Mouse (Mus musculus): ENCODE measurements around the gene Lnpep. TPM values are rescaled to one million over a fixed set of nuclear protein-coding genes. Genes with fewer than 3 reads are reported as not detected.

Lnpep gene
- total and polyA plus RNA-seq, 2 experiments from 2014 or later: 10.3 to 53.0 TPM

DNA sequence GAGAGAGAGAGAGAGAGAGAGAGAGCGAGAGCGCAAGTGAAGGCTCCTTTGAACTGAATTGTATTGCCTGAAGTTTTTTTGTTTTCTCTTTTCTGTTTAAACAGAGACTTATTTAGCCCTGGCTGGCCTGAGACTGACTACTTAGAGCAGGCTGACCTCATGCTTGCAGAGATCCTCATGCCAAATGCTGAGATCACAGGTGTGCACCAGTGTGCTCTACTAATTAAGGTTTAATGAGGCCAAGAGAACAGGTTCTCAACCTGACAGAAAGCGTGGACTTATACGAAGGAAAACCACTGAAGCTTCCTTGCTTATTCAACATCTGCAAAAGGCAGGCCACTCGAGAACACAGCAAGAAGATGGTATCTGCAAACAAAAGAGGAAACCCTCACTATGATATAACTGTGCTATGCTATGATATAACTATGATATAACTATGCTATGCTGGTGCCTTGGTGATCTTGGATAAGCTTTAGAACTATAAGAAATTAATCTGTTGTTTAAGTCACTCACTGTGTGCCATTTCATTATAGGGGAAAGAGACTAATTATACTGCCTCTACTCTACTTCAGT is 16.3 kb downstream of the Lnpep start:
- no peak overlapping the region for H3K9ac ChIP-seq (replicated peaks; ENCODE audit: low read depth, low read length)
- peak overlapping the region; percentile 78; the same call in 1 of the 2 replicates for H3K27ac ChIP-seq (ENCODE audit: low read depth)
- no peaks in the 10 kb centered on the region for H3K36me3 ChIP-seq (replicated peaks; ENCODE audit: control insufficient read depth, insufficient read depth, low read length)
- H3K27me3 ChIP-seq (ENCODE audit: control insufficient read depth, insufficient read depth, low read length): no peaks in the 10 kb centered on the region
- DNase-seq (ENCODE audit: low spot score) (no peak), ATAC-seq (ENCODE audit: insufficient read depth, low read depth) (no peak)
- WGBS: 79% methylated on average over 5 of the region's 5 CpGs
- TF ChIP-seq EP300 (IDR thresholded peaks at IDR 0.05; ENCODE audit: low read depth): no peak
- no peak for TF ChIP-seq CTCF (IDR thresholded peaks at IDR 0.05; ENCODE audit: low read depth)
- peaks cover 28% of the 10 kb centered on the region for H3K4me1 ChIP-seq (ENCODE audit: control insufficient read depth, insufficient read depth)
- H3K9me3 ChIP-seq (replicated peaks; ENCODE audit: control insufficient read depth, low read length): no peaks in the 10 kb centered on the region
- H3K4me2 ChIP-seq (ENCODE audit: low read depth, low read length): no peak overlapping the region
- H3K4me3 ChIP-seq (ENCODE audit: low read depth, low read length): no peak overlapping the region

DNA sequence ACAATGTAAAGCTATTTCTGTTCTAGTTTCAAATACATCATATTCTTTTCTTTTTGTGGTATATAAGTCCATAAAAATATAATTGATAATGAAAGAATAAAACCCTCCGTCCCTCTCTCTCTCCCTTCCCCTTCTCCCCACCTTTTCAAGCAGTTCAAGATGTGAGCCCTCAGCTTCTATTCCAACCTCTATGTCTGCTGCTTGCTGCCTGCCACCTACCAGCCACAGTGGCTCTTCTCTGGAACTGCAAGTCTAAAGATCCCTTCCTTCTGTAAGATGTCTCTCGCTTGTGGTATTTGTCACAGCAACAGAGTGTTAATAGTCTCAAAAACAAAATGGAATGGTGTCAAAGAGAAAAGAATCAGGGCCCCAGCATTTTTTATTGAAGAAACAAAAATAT is 20.3 kb downstream of the Lnpep start:
- Histone ChIP-seq H3K9me3 (replicated peaks; ENCODE audit: control insufficient read depth, low read length) (no peaks in the 10 kb centered on the region), H3K4me3 (ENCODE audit: low read depth, low read length) (no peak overlapping the region), H3K36me3 (replicated peaks; ENCODE audit: control insufficient read depth, insufficient read depth, low read length) (no peaks in the 10 kb centered on the region), H3K9ac (replicated peaks; ENCODE audit: low read depth, low read length) (no peak overlapping the region), H3K4me1 (ENCODE audit: control insufficient read depth, insufficient read depth) (peaks cover 54% of the 10 kb centered on the region), H3K27me3 (ENCODE audit: control insufficient read depth, insufficient read depth, low read length) (no peaks in the 10 kb centered on the region), H3K27ac (ENCODE audit: low read depth) (no peak overlapping the region), H3K4me2 (ENCODE audit: low read depth, low read length) (no peak overlapping the region)
- DNase-seq (ENCODE audit: low spot score) (no peak), ATAC-seq (ENCODE audit: insufficient read depth, low read depth) (no peak)
- 66% methylated on average over 2 of the region's 2 CpGs for WGBS
- TF ChIP-seq CTCF (IDR thresholded peaks at IDR 0.05; ENCODE audit: low read depth) (no peak), EP300 (IDR thresholded peaks at IDR 0.05; ENCODE audit: low read depth) (no peak)

DNA sequence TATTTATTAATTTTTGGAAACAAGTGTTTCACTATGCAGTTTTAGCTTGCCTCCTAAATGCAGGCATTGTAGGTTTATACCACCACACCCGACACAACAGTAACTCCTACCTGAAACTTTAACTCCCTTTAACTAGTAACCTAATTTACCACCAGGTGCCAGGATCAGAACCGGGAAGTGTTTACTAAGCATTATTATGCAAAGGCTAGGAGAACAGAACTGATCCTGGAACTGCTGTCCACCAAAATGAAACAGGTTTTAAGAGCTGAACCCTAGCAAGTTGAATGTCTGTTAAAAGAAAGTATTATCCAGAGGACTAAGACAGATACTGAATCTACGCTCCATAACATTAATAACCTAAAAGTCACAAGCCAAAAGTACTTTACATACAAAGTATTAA is 21.2 kb downstream of the Lnpep start:
- Histone ChIP-seq H3K27ac (ENCODE audit: low read depth) (0 out of 2 replicates have a peak overlapping the region, but pooled peaks have one; percentile 82), H3K36me3 (replicated peaks; ENCODE audit: control insufficient read depth, insufficient read depth, low read length) (no peaks in the 10 kb centered on the region), H3K27me3 (ENCODE audit: control insufficient read depth, insufficient read depth, low read length) (no peaks in the 10 kb centered on the region), H3K4me1 (ENCODE audit: control insufficient read depth, insufficient read depth) (peaks cover 45% of the 10 kb centered on the region), H3K9me3 (replicated peaks; ENCODE audit: control insufficient read depth, low read length) (no peaks in the 10 kb centered on the region), H3K4me2 (ENCODE audit: low read depth, low read length) (no peak overlapping the region), H3K4me3 (ENCODE audit: low read depth, low read length) (no peak overlapping the region), H3K9ac (replicated peaks; ENCODE audit: low read depth, low read length) (no peak overlapping the region)
- DNase-seq (ENCODE audit: low spot score) (no peak), ATAC-seq (ENCODE audit: insufficient read depth, low read depth) (no peak)
- 84% methylated on average over 3 of the region's 3 CpGs for WGBS
- TF ChIP-seq EP300 (IDR thresholded peaks at IDR 0.05; ENCODE audit: low read depth) (no peak), CTCF (IDR thresholded peaks at IDR 0.05; ENCODE audit: low read depth) (no peak)

DNA sequence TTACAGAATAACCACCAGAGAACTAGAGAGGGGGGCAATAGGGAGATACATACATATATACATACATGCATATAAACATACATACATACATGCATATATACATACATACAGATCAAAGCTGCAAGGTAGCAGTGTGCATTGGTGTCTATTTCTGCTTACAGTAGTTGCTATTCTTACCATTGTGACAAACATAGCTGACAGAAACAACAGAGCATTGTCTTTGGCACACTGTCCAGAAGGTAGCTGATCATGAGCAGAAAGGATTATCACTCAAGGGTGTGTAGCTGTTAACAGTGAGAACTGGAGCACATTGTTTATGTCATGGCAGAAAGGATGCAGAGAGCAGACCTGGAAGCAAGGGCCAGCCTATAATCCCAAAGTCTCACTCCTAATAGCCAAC is 22.1 kb downstream of the Lnpep start:
- H3K4me1 ChIP-seq (ENCODE audit: control insufficient read depth, insufficient read depth): peaks cover 43% of the 10 kb centered on the region
- H3K27ac ChIP-seq (ENCODE audit: low read depth): peak overlapping the region; percentile 82
- no peaks in the 10 kb centered on the region for H3K27me3 ChIP-seq (ENCODE audit: control insufficient read depth, insufficient read depth, low read length)
- TF ChIP-seq CTCF (IDR thresholded peaks at IDR 0.05; ENCODE audit: low read depth): no peak
- H3K4me2 ChIP-seq (ENCODE audit: low read depth, low read length): peak overlapping the region; percentile 41
- H3K4me3 ChIP-seq (ENCODE audit: low read depth, low read length): no peak overlapping the region
- no peaks in the 10 kb centered on the region for H3K36me3 ChIP-seq (replicated peaks; ENCODE audit: control insufficient read depth, insufficient read depth, low read length)
- H3K9me3 ChIP-seq (replicated peaks; ENCODE audit: control insufficient read depth, low read length): no peaks in the 10 kb centered on the region
- no peak overlapping the region for H3K9ac ChIP-seq (replicated peaks; ENCODE audit: low read depth, low read length)
- DNase-seq (ENCODE audit: low spot score) (no peak), ATAC-seq (ENCODE audit: insufficient read depth, low read depth) (peak; percentile 78)

DNA sequence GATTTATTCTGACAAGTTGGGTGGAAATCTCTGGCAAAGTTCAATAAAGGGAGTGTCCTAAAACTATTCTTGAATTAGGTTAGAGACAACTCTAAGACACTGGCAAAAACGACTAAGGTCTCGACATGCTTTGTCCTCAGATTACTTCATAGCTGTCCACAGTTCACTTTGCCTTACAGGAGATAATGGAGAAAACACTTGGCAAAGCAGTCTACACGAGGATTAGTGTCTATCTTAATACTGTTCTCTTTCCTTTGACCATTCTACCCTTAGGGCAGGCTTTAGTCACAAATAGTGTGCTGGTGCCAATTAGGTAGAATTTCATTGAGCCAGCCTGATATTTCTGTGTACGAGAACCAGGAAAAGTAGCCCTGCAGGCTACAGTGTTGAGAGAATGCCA is 22.5 kb downstream of the Lnpep start:
- H3K27ac ChIP-seq (ENCODE audit: low read depth): peak overlapping the region; percentile 82
- TF ChIP-seq EP300 (IDR thresholded peaks at IDR 0.05; ENCODE audit: low read depth) (no peak), CTCF (IDR thresholded peaks at IDR 0.05; ENCODE audit: low read depth) (no peak)
- no peaks in the 10 kb centered on the region for H3K9me3 ChIP-seq (replicated peaks; ENCODE audit: control insufficient read depth, low read length)
- no peak overlapping the region for H3K4me3 ChIP-seq (ENCODE audit: low read depth, low read length)
- no peak for ATAC-seq (ENCODE audit: insufficient read depth, low read depth)
- DNase-seq (ENCODE audit: low spot score): peak; percentile 61
- WGBS: 15% methylated on average over 4 of the region's 4 CpGs
- no peaks in the 10 kb centered on the region for H3K36me3 ChIP-seq (replicated peaks; ENCODE audit: control insufficient read depth, insufficient read depth, low read length)
- no peak overlapping the region for H3K9ac ChIP-seq (replicated peaks; ENCODE audit: low read depth, low read length)
- H3K4me1 ChIP-seq (ENCODE audit: control insufficient read depth, insufficient read depth): peaks cover 43% of the 10 kb centered on the region
- no peaks in the 10 kb centered on the region for H3K27me3 ChIP-seq (ENCODE audit: control insufficient read depth, insufficient read depth, low read length)
- H3K4me2 ChIP-seq (ENCODE audit: low read depth, low read length): peak overlapping the region; percentile 41

DNA sequence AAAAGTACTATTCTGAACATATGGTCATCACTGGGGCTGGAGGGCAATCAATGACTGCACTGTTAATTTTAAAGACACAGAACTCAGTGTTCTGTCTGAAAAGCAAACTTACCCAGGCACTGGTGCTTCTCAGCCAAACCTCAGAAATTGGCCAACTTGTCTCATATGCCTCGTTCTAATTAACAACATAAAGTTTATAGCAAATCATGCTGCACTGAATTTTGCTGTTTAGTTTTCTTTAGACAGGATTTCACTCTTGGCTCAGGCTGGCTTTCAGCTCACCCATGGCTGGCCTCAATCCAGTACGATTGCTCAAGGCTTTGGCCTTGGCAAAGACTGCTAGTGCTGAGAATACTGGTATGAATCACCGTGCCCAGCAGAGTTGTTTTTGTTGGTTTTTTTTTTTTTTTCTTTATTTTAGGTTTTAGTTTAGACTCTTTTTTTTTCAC is 24.0 kb downstream of the Lnpep start:
- ATAC-seq (ENCODE audit: insufficient read depth, low read depth) (peak; percentile 69; the same call in 1 of the 2 replicates), DNase-seq (ENCODE audit: low spot score) (peak; percentile 87)
- H3K27ac ChIP-seq (ENCODE audit: low read depth): peak overlapping the region; percentile 72
- no peaks in the 10 kb centered on the region for H3K36me3 ChIP-seq (replicated peaks; ENCODE audit: control insufficient read depth, insufficient read depth, low read length)
- WGBS: 17% methylated on average over 3 of the region's 3 CpGs
- no peaks in the 10 kb centered on the region for H3K27me3 ChIP-seq (ENCODE audit: control insufficient read depth, insufficient read depth, low read length)
- no peak overlapping the region for H3K4me3 ChIP-seq (ENCODE audit: low read depth, low read length)
- H3K4me1 ChIP-seq (ENCODE audit: control insufficient read depth, insufficient read depth): peaks cover 43% of the 10 kb centered on the region
- H3K4me2 ChIP-seq (ENCODE audit: low read depth, low read length): peak overlapping the region; percentile 22; the same call in 1 of the 2 replicates
- H3K9ac ChIP-seq (replicated peaks; ENCODE audit: low read depth, low read length): peak overlapping the region; percentile 34; the same call in 1 of the 2 replicates
- H3K9me3 ChIP-seq (replicated peaks; ENCODE audit: control insufficient read depth, low read length): no peaks in the 10 kb centered on the region
- TF ChIP-seq CTCF (IDR thresholded peaks at IDR 0.05; ENCODE audit: low read depth) (no peak), EP300 (IDR thresholded peaks at IDR 0.05; ENCODE audit: low read depth) (no peak)

Measured in heart, postnatal 0 days (tissue).